Mouse (Mus musculus): ENCODE data around the gene Gdpd4.
A peak's percentile ranks its signal among the peaks of the same experiment; 100 is the strongest.

Gdpd4 gene

GRCm38 (mm10) chr7:97919742-97920141, at the start of gene Gdpd4:
Gene Gdpd4 (plus strand): TSS chr7:97919955.
- no peak for DNase-seq (ENCODE audit: extremely low spot score)

DNA sequence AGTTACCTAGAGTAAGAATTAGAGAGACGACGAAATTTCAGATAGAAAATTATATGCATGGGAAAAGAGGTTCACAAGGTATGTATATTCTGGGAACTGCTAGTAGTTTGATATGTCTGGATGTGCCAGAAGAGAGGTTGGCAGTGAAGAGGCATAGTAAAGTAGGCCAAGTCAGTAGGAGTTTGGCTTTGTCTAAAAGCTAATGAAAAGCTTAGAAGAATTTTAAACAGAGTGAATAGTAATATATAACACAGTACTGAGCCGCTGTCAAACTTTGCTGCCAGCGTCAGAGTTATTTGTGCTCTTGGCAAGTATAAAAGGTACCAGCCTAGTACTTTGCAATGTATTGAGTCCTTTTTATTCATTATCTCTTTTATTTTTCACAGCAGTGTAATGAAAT, 47.4 kb upstream of the Gdpd4 start:
- no peak for DNase-seq (ENCODE audit: extremely low spot score)

GRCm38 (mm10) chr7:97873317-97873716, 46.4 kb upstream of the Gdpd4 start:
- no peak for DNase-seq (ENCODE audit: extremely low spot score)

DNA sequence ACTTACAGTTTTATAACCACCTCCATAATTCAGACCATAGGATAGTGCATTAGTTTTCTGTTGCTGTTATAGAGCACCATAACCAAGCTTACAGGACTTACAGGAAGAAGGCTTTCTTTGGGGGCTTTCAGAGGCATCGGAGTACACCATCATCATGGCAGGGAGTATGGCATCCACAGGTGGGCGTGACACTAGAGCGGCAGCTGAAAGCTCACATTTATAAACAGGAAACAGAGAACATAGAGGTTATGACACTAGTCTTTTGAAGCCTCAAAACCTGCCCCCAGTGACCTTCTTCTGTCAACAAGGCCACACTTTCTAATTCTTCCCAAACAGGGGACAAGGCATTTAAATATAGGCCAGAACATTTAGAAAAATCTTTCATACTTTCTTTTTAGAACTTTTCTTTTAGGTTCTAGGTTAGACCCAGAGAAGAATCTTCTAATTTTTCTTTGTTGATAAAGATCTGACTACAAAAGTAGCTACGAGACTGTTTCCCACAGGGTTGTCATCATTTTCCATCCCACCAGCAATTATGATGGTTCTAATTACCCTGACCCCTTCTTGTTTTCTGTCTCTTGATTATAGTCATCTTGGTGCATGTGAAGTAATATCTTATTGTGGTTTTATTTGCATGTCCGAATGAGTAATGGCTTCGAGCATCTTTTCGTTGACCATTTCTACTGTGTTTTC, 41.8 kb upstream of the Gdpd4 start:
- DNase-seq (ENCODE audit: extremely low spot score) = no peak

- DNase-seq (ENCODE audit: extremely low spot score) = no peak
Measured at GRCm38 (mm10) chr7:97911646-97912045, 8.1 kb upstream of the Gdpd4 start.

DNA sequence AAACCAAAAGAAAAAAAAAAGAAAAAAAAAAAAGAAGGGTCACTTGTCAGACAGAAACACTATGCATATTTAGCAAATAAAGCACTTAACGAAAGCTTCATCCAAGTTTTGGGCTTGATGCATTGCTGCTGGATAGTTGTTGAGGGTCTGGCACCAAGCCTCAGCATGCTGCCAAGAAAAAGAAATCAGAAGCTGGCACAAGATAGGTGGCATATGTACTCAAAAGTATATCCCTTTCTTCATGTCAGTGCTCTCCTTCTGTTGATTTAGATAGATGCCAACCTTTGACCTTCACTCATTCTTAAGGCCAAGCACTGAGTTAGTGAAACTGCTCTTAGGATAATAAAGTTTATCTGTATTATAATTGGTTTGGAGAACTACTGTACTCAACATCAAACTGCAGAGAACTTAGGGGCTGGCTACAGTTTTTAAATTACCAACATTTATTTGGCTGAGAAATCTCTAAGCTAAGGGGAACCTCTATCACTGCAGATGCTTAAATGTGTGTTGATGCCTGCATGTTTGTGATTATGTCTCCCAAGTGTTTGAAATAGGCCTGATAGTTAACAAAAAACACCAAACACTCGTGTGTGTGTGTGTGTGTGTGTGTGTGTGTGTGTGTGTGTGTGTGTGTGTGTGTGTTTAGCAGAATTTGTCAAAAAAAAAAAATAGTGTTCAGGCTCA, 4.8 kb upstream of the Gdpd4 start:
- DNase-seq (ENCODE audit: extremely low spot score) = no peak

GRCm38 (mm10) chr7:97925819-97926218, 6.1 kb downstream of the Gdpd4 start:
- DNase-seq (ENCODE audit: extremely low spot score) = no peak

DNA sequence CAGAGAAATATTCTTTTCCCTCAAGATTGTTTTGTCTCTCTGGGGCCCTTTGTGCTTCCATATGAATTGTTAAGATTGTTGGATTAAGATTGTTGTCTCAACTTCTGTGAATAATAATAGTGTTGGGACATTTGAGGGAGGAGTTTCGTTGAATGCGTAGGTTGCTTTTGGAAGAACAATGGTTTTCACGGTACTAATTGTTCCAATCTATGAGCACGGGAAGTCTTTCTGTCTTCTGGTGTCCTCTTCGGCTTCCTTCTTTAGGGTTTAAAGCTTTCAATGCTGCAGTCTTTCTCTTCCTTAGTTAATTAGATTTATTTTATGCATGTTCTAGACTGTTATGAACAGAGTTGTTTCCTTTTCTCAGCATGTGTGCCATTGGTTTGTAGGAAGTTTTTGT, 7.2 kb downstream of the Gdpd4 start:
- no peak for DNase-seq (ENCODE audit: extremely low spot score)

DNA sequence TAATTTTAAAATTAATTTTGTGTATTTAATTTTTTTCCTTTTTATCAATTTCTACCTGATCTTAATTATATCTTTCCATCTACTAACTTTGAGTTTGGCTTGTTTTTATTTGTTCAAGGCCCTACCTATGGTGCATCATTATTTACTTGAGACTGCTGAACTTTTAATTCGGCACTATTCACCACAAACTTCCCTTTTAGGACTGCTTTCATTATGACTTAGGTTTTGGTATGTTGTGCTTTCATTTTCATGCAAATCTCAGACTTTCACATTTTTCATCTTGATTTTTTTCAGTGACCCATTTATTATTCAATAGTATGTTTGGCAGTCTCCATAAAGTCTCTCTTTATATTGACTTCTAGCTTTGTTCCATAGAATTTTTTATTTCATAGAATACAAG, 24.7 kb downstream of the Gdpd4 start:
- no peak for DNase-seq (ENCODE audit: extremely low spot score)

GRCm38 (mm10) chr7:97972486-97972885, 52.7 kb downstream of the Gdpd4 start:
- no peak for DNase-seq (ENCODE audit: extremely low spot score)

DNA sequence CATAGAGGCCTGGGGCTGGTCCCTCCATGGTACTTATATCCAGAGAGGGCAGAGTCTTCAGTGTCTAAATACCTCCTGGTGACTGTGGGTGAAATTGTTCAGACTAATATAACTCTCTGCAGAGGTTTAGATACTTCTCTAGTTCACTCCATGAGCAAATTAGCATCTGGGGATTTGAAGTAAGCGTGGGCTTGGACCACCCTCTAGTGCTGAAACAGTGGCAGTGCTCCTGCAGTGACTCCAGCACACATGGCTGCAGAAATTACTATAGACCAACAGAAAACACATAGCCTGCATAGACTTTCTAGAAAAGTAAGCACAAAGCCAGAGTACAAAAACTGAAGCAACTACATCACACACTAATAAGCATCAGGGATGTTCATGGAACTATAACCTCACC, 57.7 kb downstream of the Gdpd4 start:
- peak; percentile 20 for DNase-seq (ENCODE audit: extremely low spot score)

DNA sequence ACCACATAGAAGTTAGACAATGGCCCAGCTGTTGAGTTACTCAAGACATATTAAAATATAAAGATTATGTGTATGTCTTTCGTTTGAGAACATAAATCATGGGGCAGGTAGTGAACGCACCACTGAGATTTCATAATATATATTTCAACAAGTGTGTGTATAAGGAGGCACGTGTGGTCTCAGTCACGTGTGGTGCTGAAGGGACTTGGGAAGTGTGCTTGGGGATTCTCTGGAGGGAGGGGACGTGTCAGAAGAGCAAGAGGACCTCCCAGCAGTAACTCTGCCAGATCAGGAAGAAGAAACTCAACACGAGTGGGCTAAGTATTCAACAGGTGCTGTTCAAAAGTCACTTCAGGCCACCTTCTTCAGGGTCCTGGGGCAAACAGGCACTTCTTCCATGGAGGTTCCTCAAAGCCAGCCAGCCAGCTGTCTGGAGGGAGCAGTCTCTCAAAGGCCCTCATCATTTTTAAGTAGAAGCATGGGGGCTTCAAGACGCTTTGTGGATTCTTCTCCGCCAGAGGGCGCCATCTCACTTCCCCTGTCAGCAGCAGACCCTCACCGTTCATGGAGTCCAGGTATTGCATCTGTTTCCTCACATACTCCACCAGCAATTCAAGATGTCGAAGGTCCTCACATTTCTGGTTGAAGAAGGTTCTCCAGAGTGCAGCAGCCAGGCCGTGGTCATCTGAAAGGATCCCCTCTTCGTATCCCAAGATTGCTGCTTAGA, 64.5 kb downstream of the Gdpd4 start:
- peak; percentile 51 for DNase-seq (ENCODE audit: extremely low spot score)

GRCm38 (mm10) chr7:98002617-98003016, 82.9 kb downstream of the Gdpd4 start:
- no peak for DNase-seq (ENCODE audit: extremely low spot score)

- no peak for DNase-seq (ENCODE audit: extremely low spot score)
Measured at GRCm38 (mm10) chr7:98048101-98048824, 128.5 kb downstream of the Gdpd4 start.

GRCm38 (mm10) chr7:98051980-98052379, 132.2 kb downstream of the Gdpd4 start:
- DNase-seq (ENCODE audit: extremely low spot score) = peak; percentile 61

GRCm38 (mm10) chr7:98054461-98054860, 134.7 kb downstream of the Gdpd4 start:
- no peak for DNase-seq (ENCODE audit: extremely low spot score)

DNA sequence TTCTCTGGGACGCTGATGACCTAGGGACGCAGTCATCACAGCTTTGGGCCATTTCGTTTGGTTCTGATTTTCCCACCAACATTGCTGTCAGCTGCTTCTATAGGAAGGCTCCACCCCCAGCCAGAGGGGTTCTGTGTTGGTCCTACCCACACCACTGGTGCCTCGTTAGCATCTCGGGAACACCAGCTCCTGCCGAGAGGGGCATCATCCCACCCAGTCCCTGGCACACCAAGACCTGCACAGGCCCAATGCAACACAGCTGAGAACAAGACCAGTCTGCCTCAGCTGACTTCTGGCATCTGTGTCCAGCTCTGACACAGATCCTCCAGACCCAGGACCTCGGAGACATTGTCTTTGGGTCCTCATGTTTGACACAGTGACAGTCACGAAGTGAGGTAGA, 135.2 kb downstream of the Gdpd4 start:
- no peak for DNase-seq (ENCODE audit: extremely low spot score)

GRCm38 (mm10) chr7:98066229-98066628, 146.5 kb downstream of the Gdpd4 start:
- DNase-seq (ENCODE audit: extremely low spot score) = no peak

DNA sequence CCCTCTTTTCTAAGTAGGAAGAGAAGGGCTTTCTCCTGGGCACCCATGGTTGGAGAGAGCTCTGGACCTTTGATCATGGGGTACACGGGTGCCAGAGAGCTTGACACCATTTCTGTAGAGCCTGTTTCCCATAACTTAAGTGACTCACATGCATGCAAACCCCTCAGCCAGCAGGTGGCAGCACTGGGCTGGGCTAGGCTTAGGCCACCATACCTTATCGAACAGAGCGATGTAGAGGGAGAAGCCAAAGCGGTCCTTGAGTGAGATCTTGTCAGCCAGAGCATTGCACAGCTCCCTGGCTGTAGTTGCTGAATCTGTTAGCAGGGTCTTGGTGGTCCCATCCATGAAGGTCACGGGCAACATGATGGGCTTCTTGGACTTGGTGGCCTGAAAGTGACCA, 151.9 kb downstream of the Gdpd4 start:
- peak; percentile 80 for DNase-seq (ENCODE audit: extremely low spot score)

- no peak for DNase-seq (ENCODE audit: extremely low spot score)
Measured at GRCm38 (mm10) chr7:98077453-98077852, 157.7 kb downstream of the Gdpd4 start.

DNA sequence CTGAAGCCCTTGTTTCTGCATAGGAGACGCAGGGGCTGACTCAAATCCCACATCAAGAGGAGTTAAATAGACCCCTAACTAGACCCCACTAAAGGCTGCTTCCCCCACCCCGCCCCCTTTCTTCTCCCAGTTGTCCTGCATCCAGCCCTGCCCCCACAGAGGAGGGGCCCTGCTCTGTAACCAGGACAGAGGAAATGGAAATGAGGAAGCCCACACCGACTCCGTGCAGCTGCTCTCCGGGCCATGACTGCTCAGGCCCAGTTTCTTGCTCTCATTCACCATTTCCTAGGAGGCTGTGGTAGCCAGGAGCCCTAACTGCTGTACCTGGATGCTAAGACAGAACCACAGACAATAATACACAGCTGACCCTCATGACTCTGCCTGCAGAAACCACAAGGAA, 162.6 kb downstream of the Gdpd4 start:
- peak; percentile 9 for DNase-seq (ENCODE audit: extremely low spot score)

Data from embryo, embryonic 9.5 days (tissue).